Comparison of ENCODE assay signal across 8 mouse cellular contexts in the genomic region with DNA sequence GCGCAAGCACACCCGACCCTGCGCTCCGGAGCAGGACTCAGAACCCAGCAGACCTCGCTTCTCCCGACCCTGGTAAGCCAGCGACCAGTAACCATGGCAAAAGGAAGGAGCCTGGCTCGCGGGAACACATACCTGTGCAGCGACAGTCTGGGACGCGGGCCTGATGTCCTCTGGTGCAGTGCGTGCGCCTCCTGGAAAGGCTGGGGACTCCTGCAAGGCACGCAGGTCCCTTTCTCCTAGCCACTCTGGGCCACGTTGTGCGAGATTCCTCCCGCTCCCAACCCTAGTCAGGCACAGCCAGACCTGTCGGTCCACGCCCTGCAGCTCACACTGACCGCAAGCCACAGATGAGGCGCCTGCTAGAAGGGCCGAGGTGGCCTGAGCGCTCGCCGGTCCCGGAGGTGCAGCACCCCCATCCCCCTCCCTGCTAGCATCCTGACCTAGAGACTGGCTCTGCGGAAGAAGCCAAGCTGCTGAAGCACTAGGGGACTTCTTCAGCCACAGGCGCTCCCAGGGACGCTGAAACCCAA. TPM values are rescaled to one million over a fixed set of nuclear protein-coding genes. Genes with fewer than 3 reads are reported as not detected.
A peak's percentile ranks its signal among the peaks of the same experiment; 100 is the strongest.
DNase-seq lines count a peak whose midpoint lies in the region; ATAC-seq and TF ChIP-seq lines count a peak whose summit lies in the region.

No protein-coding gene starts in this region.

- peak overlapping the region; percentile 93 for H3K27ac ChIP-seq in layer of hippocampus, adult 2 months
- H3K27ac ChIP-seq in bone marrow macrophage, adult 2 months (ENCODE audit: insufficient read depth, low read depth, low read length): no peak overlapping the region
- H3K27ac ChIP-seq in hindbrain, embryonic 15.5 days (replicated peaks): peak overlapping the region; percentile 27; the same call in 1 of the 2 replicates

- DNase-seq in layer of hippocampus, adult 2 months (ENCODE audit: low spot score in 2 of 2): peak in 1 of 2 experiments; percentile 21
- no peak for DNase-seq in layer of hippocampus, postnatal 14 days (ENCODE audit: low spot score in 2 of 2)
- DNase-seq in embryo, embryonic 10.5 days (ENCODE audit: low spot score): peak; percentile 12
- DNase-seq in splenic B cell, adult 2 months (ENCODE audit: low read depth, low spot score): peak; percentile 17
- DNase-seq in ovary, postnatal 14 days (ENCODE audit: low spot score): no peak

- H3K4me1 ChIP-seq in bone marrow macrophage, adult 2 months (ENCODE audit: control insufficient read depth, insufficient read depth, low read length): 0 out of 2 replicates have a peak, but pooled peaks cover 2% of the 10 kb centered on the region
- peaks cover 34% of the 10 kb centered on the region for H3K4me1 ChIP-seq in hindbrain, embryonic 15.5 days (replicated peaks)

- 2% methylated on average over 30 of the region's 30 CpGs for WGBS in hindbrain, embryonic 15.5 days

- H3K36me3 ChIP-seq in hindbrain, embryonic 15.5 days: no peaks in the 10 kb centered on the region
- H3K36me3 ChIP-seq in splenic B cell, adult 2 months (ENCODE audit: control insufficient read depth, insufficient read depth, low read length, poor library complexity, severe bottlenecking): no peaks in the 10 kb centered on the region

- no peak for TF ChIP-seq POLR2A in bone marrow macrophage, adult 2 months (IDR thresholded peaks at IDR 0.05; ENCODE audit: borderline replicate concordance, low read depth, low read length)

- H3K9me3 ChIP-seq in hindbrain, embryonic 15.5 days: no peaks in the 10 kb centered on the region

- no peak for TF ChIP-seq CTCF in layer of hippocampus, adult 2 months (conservative IDR thresholded peaks at IDR 0.05)
- TF ChIP-seq CTCF in bone marrow macrophage, adult 2 months (IDR thresholded peaks at IDR 0.05; ENCODE audit: low read depth, low read length): no peak

- ATAC-seq in hindbrain, embryonic 15.5 days (ENCODE audit: low FRiP score, low read depth): peak; percentile 77
- ATAC-seq in megakaryocyte progenitor cell, adult 5-6 weeks (replicated peaks; ENCODE audit: poor library complexity): peak; percentile 51

- H3K4me3 ChIP-seq in layer of hippocampus, adult 2 months: peak overlapping the region; percentile 66
- H3K4me3 ChIP-seq in bone marrow macrophage, adult 2 months (ENCODE audit: insufficient read depth, low read length): peak overlapping the region; percentile 36
- peak overlapping the region; percentile 45 for H3K4me3 ChIP-seq in hindbrain, embryonic 15.5 days

- H3K4me2 ChIP-seq in hindbrain, embryonic 15.5 days: peak overlapping the region; percentile 86

- peak overlapping the region; percentile 60 for H3K9ac ChIP-seq in hindbrain, embryonic 15.5 days

- peaks cover 27% of the 10 kb centered on the region for H3K27me3 ChIP-seq in hindbrain, embryonic 15.5 days
- no peaks in the 10 kb centered on the region; the same call in 1 of the 2 replicates for H3K27me3 ChIP-seq in splenic B cell, adult 2 months (ENCODE audit: control insufficient read depth, insufficient read depth, low read length, poor library complexity, severe bottlenecking)

RNA-seq across cellular contexts. Expression of gene Gpr68, which starts 8.8 kb away (rescaled TPM):
- 10 to 100 TPM; 20.1 to 22.2 TPM for total RNA-seq in layer of hippocampus, adult 2 months (2021)
- 10 to 100 TPM; 20.8 to 24.4 TPM for total RNA-seq in layer of hippocampus, postnatal 14 days (2021)
- 5.4 and 5.8 TPM in 2 replicates for polyA plus RNA-seq in bone marrow macrophage, adult 2 months (2012; ENCODE audit: insufficient read depth, insufficient read length, missing spikeins)
- 6.1 and 6.3 TPM in 2 replicates for polyA plus RNA-seq in hindbrain, embryonic 15.5 days (2015; fragmentation: Nextera tagmentation; extraction: Ambion mirVana)
- 0.37 and 0.39 TPM in 2 replicates for total RNA-seq in megakaryocyte progenitor cell, adult 5-6 weeks (2015)
- total RNA-seq in megakaryocyte progenitor cell, adult 5-6 weeks (2017): 0.08 and 1.1 TPM in 2 replicates

Comparison
In these comparisons a context has a peak if more than half of its experiments do, and no peak if none do; other contexts are left out.
1. DNase-seq: peak in embryo, embryonic 10.5 days (single experiment) and splenic B cell, adult 2 months (single experiment); none in layer of hippocampus, postnatal 14 days (0 of 2) and ovary, postnatal 14 days (single experiment).
2. RNA of gene Gpr68, which starts 8.8 kb away (total RNA-seq): 20.8 to 24.4 TPM in layer of hippocampus, postnatal 14 days and 20.1 to 22.2 TPM in layer of hippocampus, adult 2 months; 0.08 to 1.1 TPM in megakaryocyte progenitor cell, adult 5-6 weeks; every median in the first group is over 4 times any median in the second.
3. Peak in every context shown above with its lines, with median percentiles within 50 percentile points of each other: H3K4me3 ChIP-seq.